Mouse (Mus musculus): ENCODE measurements around the gene Bdp1.

Gene Bdp1

DNA sequence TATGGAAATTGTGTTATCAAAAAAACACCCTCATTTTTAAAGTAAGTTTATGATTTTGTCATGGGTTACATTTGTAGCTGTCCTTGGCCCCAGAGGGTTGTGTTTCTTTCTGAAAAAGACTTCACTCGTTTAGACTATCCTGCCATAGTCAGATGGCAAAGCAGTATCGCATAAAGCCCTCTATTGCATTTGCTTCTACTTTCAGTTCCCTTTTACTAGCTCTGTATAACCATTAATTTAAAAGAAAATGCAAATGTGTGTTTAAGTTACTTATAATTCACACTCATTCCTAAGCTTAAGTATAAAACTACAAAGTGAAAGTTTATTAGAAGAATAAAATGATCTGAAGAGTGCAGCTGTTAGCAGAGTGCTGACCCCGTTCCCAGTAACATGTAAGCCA lies 104.8 kb downstream of the Bdp1 start:
- DNase-seq = no peak

DNA sequence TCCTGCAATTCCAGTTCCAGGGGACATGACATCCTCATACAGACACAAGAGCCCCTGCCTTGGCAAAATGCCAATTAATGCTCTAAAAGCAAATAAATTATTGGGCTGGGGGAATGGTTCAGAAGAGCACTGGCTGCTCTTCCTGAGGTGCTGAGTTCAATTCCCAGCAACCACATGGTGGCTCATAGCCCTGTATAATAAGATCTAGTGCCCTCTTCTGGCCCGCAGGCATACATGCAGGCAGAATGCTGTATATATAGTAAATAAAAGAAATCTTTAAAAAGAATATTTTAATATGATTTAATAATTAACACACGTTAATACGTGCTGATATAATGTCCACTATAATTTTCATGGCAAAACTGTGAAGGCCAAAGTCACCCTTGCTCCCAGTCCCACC lies 105.8 kb downstream of the Bdp1 start:
- DNase-seq = no peak

GRCm38 (mm10) chr13:99989592-99989991 lies 114.3 kb downstream of the Bdp1 start:
- DNase-seq = no peak

GRCm38 (mm10) chr13:99983320-99983719 lies 120.5 kb downstream of the Bdp1 start:
- no peak for DNase-seq

- no peak for DNase-seq
These were observed 124.5 kb downstream of the Bdp1 start for GRCm38 (mm10) chr13:99979406-99979805.

- no peak for DNase-seq
These were observed 133.8 kb downstream of the Bdp1 start for GRCm38 (mm10) chr13:99970089-99970488.

Measured in lung, postnatal 10 days (tissue).